Mouse (Mus musculus) heart, embryonic 15.5 days (tissue): ENCODE measurements at regions not wholly inside any gene's neighbourhood (a gene's known extent, or its start where the extent isn't known, plus 50 kb on each side); places are given as distances from the start of the nearest gene placed in this dataset.

ENCODE experiments used
- ATAC-seq: fragments of 200-750 bp; cut with Nextera tagmentation; replicated peaks from 2 replicates; pipeline ENCODE4 v1.8.0; 2017; ENCODE audit warnings: low read depth, moderate TSS enrichment; ENCODE audit not compliant: insufficient number of reproducible peaks, insufficient read depth, low FRiP score
- H3K27ac ChIP-seq: fragments of 300-500 bp; sonication (generic); 2 replicates; pipeline ENCODE4 v1.5.1; 2015; ENCODE audit warnings: mild to moderate bottlenecking, inconsistent platforms
- H3K27me3 ChIP-seq: fragments of 300-500 bp; sonication (generic); 2 replicates; pipeline ENCODE4 v1.6.1; 2015; ENCODE audit warnings: inconsistent platforms
- H3K36me3 ChIP-seq: fragments of 300-500 bp; sonication (generic); 2 replicates; pipeline ENCODE4 v1.6.1; 2015; ENCODE audit warnings: mild to moderate bottlenecking, inconsistent platforms
- H3K4me1 ChIP-seq: fragments of 300-500 bp; sonication (generic); replicated peaks from 2 replicates; pipeline ENCODE4 v1.6.1; 2015; ENCODE audit warnings: inconsistent platforms
- H3K4me2 ChIP-seq: fragments of 300-500 bp; sonication (generic); 2 replicates; pipeline ENCODE4 v1.6.1; 2015; ENCODE audit warnings: inconsistent platforms, mild to moderate bottlenecking, moderate library complexity
- H3K4me3 ChIP-seq: fragments of 300-500 bp; sonication (generic); 2 replicates; pipeline ENCODE4 v1.5.1; 2015; ENCODE audit warnings: mild to moderate bottlenecking, inconsistent platforms
- H3K9ac ChIP-seq: fragments of 300-500 bp; sonication (generic); 2 replicates; pipeline ENCODE4 v1.6.1; 2015; ENCODE audit warnings: mild to moderate bottlenecking, inconsistent platforms
- H3K9me3 ChIP-seq: fragments of 300-500 bp; sonication (generic); replicated peaks from 2 replicates; pipeline ENCODE4 v1.6.1; 2016; ENCODE audit warnings: inconsistent platforms
- WGBS: fragments of 180-500 bp; shearing (Covaris S2); methylation state at CpG from one replicate; pipeline ENCODE4 v1.1.7; 2015; ENCODE audit warnings: mixed read lengths; 5-methylcytosine and 5-hydroxymethylcytosine counted together

DNA sequence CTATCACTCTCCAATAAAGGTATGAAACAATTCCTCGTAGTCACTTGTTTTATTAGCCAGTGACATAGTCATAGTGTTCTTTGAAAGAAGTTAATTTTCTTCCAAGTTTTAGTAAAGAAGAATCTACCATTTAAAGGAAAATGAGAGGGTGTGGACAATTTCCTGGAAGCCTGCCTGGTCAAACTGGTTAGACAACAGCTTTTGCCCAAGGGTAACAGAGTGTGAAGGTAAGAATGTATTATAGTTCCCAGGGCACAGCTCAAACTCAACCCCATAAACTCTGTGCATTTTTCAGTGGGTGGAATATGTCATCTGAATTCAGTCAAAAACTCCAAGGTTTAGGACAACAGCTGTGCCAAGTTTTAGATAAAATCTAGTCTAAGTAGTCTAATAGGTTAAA is 240.1 kb upstream of the Atp2b1 start:
- no peaks in the 10 kb centered on the region for H3K27me3 ChIP-seq
- H3K36me3 ChIP-seq, result no peaks in the 10 kb centered on the region
- no peak for ATAC-seq
- no peaks in the 10 kb centered on the region for H3K4me1 ChIP-seq
- no peak overlapping the region for H3K4me2 ChIP-seq
- WGBS, result 70% methylated on average over 1 of the region's 1 CpGs
- H3K9ac ChIP-seq, result no peak overlapping the region
- no peaks in the 10 kb centered on the region for H3K9me3 ChIP-seq
- no peak overlapping the region for H3K4me3 ChIP-seq
- no peak overlapping the region for H3K27ac ChIP-seq

DNA sequence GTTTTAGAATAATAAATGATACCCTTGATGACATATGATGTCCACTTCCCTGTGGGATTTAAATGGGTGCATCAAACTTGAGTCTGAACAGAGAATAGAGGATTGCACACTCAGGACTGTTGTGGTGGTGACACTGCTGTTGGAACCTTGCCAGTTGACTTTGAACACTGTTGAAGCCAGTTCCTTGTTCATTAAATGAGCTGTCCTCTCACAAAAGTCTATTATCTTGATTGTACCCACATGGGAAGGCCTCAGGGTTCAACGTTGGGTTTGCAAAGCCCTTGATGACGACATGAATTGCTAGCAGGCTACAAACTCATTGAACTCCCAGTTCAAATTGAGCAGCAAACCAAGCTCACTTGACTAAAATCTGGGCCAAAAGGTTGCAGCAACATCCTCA is 237.3 kb upstream of the Atp2b1 start:
- ATAC-seq, result no peak
- Histone ChIP-seq H3K27ac (no peak overlapping the region), H3K4me2 (no peak overlapping the region), H3K9ac (no peak overlapping the region), H3K4me1 (no peaks in the 10 kb centered on the region), H3K27me3 (no peaks in the 10 kb centered on the region), H3K4me3 (no peak overlapping the region), H3K36me3 (no peaks in the 10 kb centered on the region), H3K9me3 (no peaks in the 10 kb centered on the region)
- WGBS, result 74% methylated on average over 2 of the region's 2 CpGs

DNA sequence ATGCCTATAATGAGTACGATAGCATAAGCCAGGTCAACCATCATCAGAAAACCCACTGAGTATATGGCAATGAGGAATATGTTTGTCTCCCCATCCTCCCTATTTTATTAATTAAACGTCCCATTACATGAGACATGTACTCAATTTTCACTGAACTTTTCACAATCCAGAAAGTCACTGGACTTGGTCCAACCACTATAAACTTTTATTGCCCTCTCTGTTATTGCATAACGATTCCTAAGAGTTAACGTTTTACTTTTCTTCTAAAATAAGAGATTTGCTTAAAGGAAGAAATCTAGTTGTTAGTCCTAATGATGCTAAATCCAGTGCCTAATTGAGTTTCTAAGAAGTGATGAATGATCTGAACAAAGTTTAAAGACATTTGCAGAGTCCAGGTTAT is 236.0 kb upstream of the Atp2b1 start:
- H3K9ac ChIP-seq, result no peak overlapping the region
- no peaks in the 10 kb centered on the region for H3K36me3 ChIP-seq
- H3K27ac ChIP-seq, result no peak overlapping the region
- no peak for ATAC-seq
- H3K4me1 ChIP-seq, result no peaks in the 10 kb centered on the region
- H3K4me3 ChIP-seq, result no peak overlapping the region
- H3K27me3 ChIP-seq, result no peaks in the 10 kb centered on the region
- no peaks in the 10 kb centered on the region for H3K9me3 ChIP-seq
- no peak overlapping the region for H3K4me2 ChIP-seq
- 83% methylated on average over 4 of the region's 4 CpGs for whole genome bisulfite sequencing

DNA sequence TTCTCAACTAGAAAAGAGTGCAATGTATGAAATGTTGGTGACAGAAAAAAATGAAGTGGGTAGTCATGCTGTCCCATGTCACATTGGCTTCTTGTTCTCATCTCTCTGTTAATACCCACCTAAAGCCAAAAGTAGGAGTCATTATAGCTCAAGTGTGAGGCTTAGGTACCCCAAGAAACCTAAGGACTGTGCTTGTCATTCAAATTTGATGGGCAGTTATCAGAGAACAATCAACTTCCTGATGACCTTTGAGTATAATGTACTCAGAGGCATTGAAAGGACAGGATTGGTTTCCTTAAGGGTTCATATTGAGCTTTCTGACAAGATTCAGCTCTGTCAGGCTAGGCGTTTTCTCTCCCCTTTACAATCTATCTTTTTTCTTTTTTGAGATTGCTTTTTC is 231.8 kb upstream of the Atp2b1 start:
- no peak overlapping the region for H3K27ac ChIP-seq
- no peak overlapping the region for H3K9ac ChIP-seq
- H3K9me3 ChIP-seq, result no peaks in the 10 kb centered on the region
- H3K4me2 ChIP-seq, result no peak overlapping the region
- no peak overlapping the region for H3K4me3 ChIP-seq
- H3K4me1 ChIP-seq, result no peaks in the 10 kb centered on the region; the same call in 1 of the 2 replicates
- H3K36me3 ChIP-seq, result no peaks in the 10 kb centered on the region
- H3K27me3 ChIP-seq, result no peaks in the 10 kb centered on the region
- ATAC-seq, result no peak
- WGBS, result 89% methylated on average over 1 of the region's 1 CpGs

DNA sequence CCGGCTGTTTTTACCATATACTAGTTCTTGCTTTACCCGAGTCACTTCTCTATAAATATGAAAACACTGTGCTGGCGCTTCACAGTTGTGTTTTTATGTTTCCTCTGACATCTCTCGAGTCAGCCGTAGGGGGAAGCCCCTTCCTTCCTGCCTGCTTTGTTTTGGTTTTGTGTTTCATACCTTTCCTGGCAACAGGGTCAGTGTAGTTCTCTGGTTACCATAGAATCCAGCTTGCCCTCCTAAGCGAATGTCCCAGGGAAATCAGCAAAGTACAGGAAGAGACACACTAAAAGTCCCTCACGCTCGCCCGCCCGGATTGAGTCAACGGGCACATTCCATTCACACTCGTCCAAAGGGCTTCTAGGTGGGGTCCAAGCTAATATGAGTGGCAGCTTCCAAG is 230.0 kb upstream of the Atp2b1 start:
- no peaks in the 10 kb centered on the region; the same call in 1 of the 2 replicates for H3K4me1 ChIP-seq
- H3K9ac ChIP-seq, result no peak overlapping the region
- ATAC-seq, result peak; percentile 55; the same call in 1 of the 2 replicates
- no peaks in the 10 kb centered on the region for H3K9me3 ChIP-seq
- H3K4me3 ChIP-seq, result peak overlapping the region; percentile 28
- peak overlapping the region; percentile 44 for H3K4me2 ChIP-seq
- WGBS, result 22% methylated on average over 12 of the region's 12 CpGs
- no peak overlapping the region for H3K27ac ChIP-seq
- H3K27me3 ChIP-seq, result no peaks in the 10 kb centered on the region
- no peaks in the 10 kb centered on the region for H3K36me3 ChIP-seq

DNA sequence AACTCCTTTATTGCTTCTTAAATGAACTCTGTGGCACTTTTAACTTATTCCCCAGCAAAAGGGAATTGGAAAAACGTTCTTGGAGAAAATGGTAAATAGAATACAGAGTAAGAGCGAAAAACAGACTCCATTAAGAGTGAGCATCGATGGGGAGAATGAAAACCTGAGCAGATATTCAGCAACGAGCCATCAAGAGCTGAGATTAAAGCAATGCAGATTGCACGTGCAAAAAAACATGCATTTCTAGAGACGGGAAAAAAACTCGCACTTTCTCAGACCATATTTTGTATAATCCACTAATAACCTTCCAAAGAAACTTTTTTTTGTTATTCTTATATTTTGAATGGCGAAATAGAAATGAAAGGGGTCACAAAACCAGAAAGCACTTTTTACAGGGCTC is 229.5 kb upstream of the Atp2b1 start:
- Histone ChIP-seq H3K9me3 (no peaks in the 10 kb centered on the region), H3K9ac (no peak overlapping the region), H3K4me2 (peak overlapping the region; percentile 44), H3K27ac (no peak overlapping the region), H3K4me3 (no peak overlapping the region), H3K4me1 (no peaks in the 10 kb centered on the region; the same call in 1 of the 2 replicates), H3K27me3 (no peaks in the 10 kb centered on the region), H3K36me3 (no peaks in the 10 kb centered on the region)
- ATAC-seq, result no peak
- 64% methylated on average over 8 of the region's 8 CpGs for WGBS

DNA sequence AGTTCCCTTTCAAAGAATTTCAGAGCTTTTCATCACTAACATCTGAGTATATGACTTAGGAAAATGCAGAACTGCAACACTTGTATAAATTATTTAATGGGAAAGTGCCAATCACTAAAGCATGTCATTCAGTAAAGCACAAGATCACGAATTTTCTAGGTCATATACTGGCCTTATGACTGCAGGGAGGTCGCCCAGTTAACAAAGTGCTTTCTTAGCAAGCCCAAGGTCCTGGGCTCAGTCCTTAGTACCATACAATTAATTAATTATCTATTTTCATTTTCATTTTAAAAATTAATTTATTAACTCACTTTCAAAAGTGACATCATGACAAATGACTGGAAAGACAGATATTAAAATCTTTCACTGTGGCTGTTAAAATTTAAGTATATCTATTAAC is 228.5 kb upstream of the Atp2b1 start:
- no peak overlapping the region for H3K9ac ChIP-seq
- no peaks in the 10 kb centered on the region for H3K9me3 ChIP-seq
- no peak overlapping the region for H3K4me3 ChIP-seq
- H3K4me2 ChIP-seq, result no peak overlapping the region
- H3K27ac ChIP-seq, result no peak overlapping the region
- ATAC-seq, result no peak
- H3K27me3 ChIP-seq, result no peaks in the 10 kb centered on the region
- H3K36me3 ChIP-seq, result no peaks in the 10 kb centered on the region
- 87% methylated on average over 2 of the region's 2 CpGs for WGBS
- no peaks in the 10 kb centered on the region; the same call in 1 of the 2 replicates for H3K4me1 ChIP-seq

DNA sequence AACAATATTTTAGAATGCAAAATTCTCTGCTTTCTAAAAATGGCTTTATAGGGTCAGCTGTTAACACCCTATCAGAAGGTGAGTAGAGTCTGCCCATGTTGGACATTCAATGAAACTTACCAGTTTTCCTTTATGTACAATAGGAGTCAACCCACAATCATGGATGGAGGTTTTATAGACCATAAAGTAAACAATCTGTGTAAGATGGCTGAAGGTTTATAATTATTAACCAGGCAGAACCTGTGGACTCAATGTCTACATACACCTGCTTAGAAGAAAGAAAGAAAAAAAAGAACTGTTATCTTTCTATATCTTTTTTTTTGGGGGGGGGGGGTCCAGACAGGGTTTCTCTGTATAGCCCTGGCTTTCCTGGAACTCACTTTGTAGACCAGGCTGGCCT is 227.8 kb upstream of the Atp2b1 start:
- Histone ChIP-seq H3K4me1 (no peaks in the 10 kb centered on the region; the same call in 1 of the 2 replicates), H3K4me2 (no peak overlapping the region), H3K27ac (no peak overlapping the region), H3K4me3 (no peak overlapping the region), H3K9ac (no peak overlapping the region), H3K36me3 (no peaks in the 10 kb centered on the region), H3K9me3 (no peaks in the 10 kb centered on the region), H3K27me3 (no peaks in the 10 kb centered on the region)
- no peak for ATAC-seq

DNA sequence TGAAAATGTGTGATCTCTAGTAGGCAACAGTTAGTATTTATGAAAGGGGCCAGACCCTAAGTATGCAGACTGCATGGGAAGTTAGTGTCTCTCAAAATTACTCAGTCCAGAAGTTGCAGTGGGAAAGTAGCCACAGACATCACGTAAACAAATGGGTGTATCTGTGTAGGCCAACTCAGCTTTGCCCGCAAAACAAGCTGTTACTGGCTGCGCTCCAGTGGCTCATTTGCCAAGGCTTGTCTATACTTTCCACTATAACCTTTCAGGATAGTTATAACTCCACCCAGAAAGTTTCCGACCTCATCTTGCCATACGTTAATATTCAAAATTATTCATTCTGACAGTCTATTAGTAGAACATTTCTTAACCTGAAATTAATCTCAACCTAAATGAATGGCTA is 222.4 kb upstream of the Atp2b1 start:
- Histone ChIP-seq H3K4me2 (no peak overlapping the region), H3K27me3 (no peaks in the 10 kb centered on the region), H3K9me3 (no peaks in the 10 kb centered on the region), H3K9ac (no peak overlapping the region), H3K4me3 (no peak overlapping the region), H3K27ac (no peak overlapping the region), H3K4me1 (no peaks in the 10 kb centered on the region), H3K36me3 (no peaks in the 10 kb centered on the region)
- no peak for ATAC-seq
- WGBS, result 81% methylated on average over 5 of the region's 5 CpGs

DNA sequence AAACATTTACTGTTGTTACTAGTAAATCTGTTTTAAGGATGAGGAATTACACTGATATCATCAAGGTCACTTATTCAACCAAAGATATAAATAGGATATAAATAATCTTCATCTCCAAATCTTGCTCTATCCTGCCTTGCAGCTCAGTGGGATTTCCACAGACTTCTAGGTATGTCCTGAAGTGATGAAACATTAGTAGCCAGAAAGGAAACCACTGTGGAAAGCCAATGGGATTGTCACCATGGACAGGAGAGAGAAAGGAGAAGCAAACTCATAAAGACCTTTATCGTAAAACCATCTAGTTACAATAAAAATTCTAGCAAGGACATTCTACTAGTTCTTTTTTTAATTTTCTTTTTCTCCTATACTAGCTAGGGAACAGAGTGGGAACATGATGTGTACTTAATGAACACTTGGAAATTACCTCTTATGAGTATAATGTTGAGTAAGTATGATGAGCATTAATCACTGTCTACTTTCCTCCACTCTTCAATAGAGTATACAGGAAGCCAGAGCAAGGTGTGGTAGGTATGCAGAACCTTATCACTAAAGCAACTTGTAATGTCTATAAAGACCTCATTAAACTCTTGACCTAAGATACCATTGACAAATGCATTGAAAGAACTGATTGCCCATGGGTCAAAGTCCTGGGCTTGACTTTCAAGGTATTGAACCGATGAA is 219.4 kb upstream of the Atp2b1 start:
- Histone ChIP-seq H3K27me3 (no peaks in the 10 kb centered on the region), H3K4me2 (no peak overlapping the region), H3K4me3 (no peak overlapping the region), H3K36me3 (no peaks in the 10 kb centered on the region), H3K4me1 (peaks cover under 1% of the 10 kb centered on the region; the same call in 1 of the 2 replicates), H3K9ac (no peak overlapping the region), H3K9me3 (no peaks in the 10 kb centered on the region), H3K27ac (no peak overlapping the region)
- no peak for ATAC-seq
- WGBS, result 86% methylated on average over 2 of the region's 2 CpGs

DNA sequence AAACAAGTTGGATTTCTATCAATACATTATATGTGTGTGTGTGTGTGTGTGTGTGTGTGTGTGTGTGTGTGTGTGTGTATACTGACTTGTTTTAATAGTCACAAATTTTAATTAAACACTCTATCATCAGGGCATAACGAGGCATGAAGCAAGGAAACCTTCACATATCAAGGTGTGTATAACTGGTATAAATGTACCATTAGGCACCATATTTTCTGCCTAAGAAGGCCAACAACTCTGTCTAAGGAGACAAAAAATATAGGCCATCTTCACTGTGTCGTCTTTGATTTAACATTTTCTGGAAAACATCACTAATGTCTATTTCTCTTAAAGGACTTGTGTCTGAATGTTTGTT is 218.9 kb upstream of the Atp2b1 start:
- WGBS, result 85% methylated on average over 2 of the region's 2 CpGs
- H3K27ac ChIP-seq, result no peak overlapping the region
- no peak overlapping the region for H3K9ac ChIP-seq
- H3K36me3 ChIP-seq, result no peaks in the 10 kb centered on the region
- no peaks in the 10 kb centered on the region for H3K9me3 ChIP-seq
- H3K4me3 ChIP-seq, result no peak overlapping the region
- H3K27me3 ChIP-seq, result no peaks in the 10 kb centered on the region
- H3K4me1 ChIP-seq, result peaks cover 6% of the 10 kb centered on the region
- no peak for ATAC-seq
- H3K4me2 ChIP-seq, result no peak overlapping the region

DNA sequence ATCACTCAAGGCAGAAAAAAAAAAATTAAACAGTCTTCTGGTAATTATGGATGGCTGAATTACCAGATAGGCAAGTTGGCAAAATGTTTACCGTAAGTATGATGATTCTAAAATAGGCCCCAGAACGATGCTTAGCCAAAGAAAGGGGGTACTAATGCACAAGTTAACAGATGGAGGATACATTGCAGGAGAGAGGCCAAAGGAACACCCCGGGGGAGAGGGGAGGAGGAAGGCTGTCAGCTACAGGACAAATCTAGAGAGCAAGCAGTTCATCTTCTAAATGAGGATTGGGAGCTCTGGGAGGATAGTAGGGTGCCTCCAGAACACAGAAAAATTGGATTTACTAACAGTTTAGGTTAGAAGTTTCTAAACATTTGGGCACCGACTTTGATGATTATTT is 216.3 kb upstream of the Atp2b1 start:
- Histone ChIP-seq H3K27me3 (no peaks in the 10 kb centered on the region), H3K4me3 (no peak overlapping the region), H3K4me1 (peaks cover 14% of the 10 kb centered on the region), H3K9ac (no peak overlapping the region), H3K27ac (no peak overlapping the region), H3K36me3 (no peaks in the 10 kb centered on the region), H3K9me3 (no peaks in the 10 kb centered on the region), H3K4me2 (no peak overlapping the region)
- no peak for ATAC-seq
- WGBS, result 77% methylated on average over 4 of the region's 4 CpGs
